Mouse (Mus musculus) erythroblast, adult 5-6 weeks (primary cell): Measurements from ENCODE around the gene Olfr1414. TPM values are rescaled to one million over a fixed set of nuclear protein-coding genes. Genes with fewer than 3 reads are reported as not detected.
A peak's percentile ranks its signal among the peaks of the same experiment; 100 is the strongest.
"Not testable (repeated sequence)": the region's sequence is repeated elsewhere in the genome, so short reads cannot be mapped to it uniquely, and the experiment has no call there.

Experiments used
- ATAC-seq: replicated peaks from 2 replicates; pipeline ENCODE4 v1.8.0; 2016; ENCODE audit warnings: moderate number of reproducible peaks, mild to moderate bottlenecking, moderate TSS enrichment, inconsistent platforms; ENCODE audit not compliant: poor library complexity, low FRiP score, severe bottlenecking
- total RNA-seq, 2 experiments: library from RNA; stranded (forward) in 1 of 2; stranded (reverse) in 1 of 2; fragments of 150-400 nt in 1 of 2; fragments of 200-764, 138-1000 nt in 1 of 2; gene quantifications; 2 replicates each; pipeline versions ENCODE4 v1.2.3 to v1.2.4; 2015 to 2017; ENCODE audit warnings: low replicate concordance in 2 of 2

The Olfr1414 gene
- total RNA-seq (2015; ENCODE audit: low replicate concordance) (not detected in 2 replicates), total RNA-seq (2017; ENCODE audit: low replicate concordance) (not detected in 2 replicates)

- no peak for ATAC-seq
Measured at GRCm38 (mm10) chr1:92518561-92518960, at the start of gene Olfr1414. Gene Olfr1414 (minus strand): TSS chr1:92518661.

- no peak for ATAC-seq
Measured at GRCm38 (mm10) chr1:92545929-92546328, 27.5 kb upstream of the Olfr1414 start.

GRCm38 (mm10) chr1:92539071-92539470 is 20.6 kb upstream of the Olfr1414 start:
- ATAC-seq, result no peak

- ATAC-seq, result no peak
Measured at GRCm38 (mm10) chr1:92536972-92537371, 18.5 kb upstream of the Olfr1414 start.

- ATAC-seq, result no peak
Measured at GRCm38 (mm10) chr1:92523764-92524163, 5.3 kb upstream of the Olfr1414 start.

- no peak for ATAC-seq
Measured at GRCm38 (mm10) chr1:92521376-92521775, 2.9 kb upstream of the Olfr1414 start.

GRCm38 (mm10) chr1:92519046-92519445 is 585 bp upstream of the Olfr1414 start:
- ATAC-seq, result no peak

- no peak for ATAC-seq
Measured at GRCm38 (mm10) chr1:92515390-92515789, 3.1 kb downstream of the Olfr1414 start.

GRCm38 (mm10) chr1:92511646-92512045 is 6.8 kb downstream of the Olfr1414 start:
- not testable (repeated sequence) for ATAC-seq

- ATAC-seq, result no peak
Measured at GRCm38 (mm10) chr1:92496001-92496400, 22.5 kb downstream of the Olfr1414 start, which contains the start of gene Olfr1415. Gene Olfr1415 (minus strand): TSS chr1:92496101.

GRCm38 (mm10) chr1:92485013-92485412 is 33.4 kb downstream of the Olfr1414 start, which contains the start of gene Olfr1416:
Gene Olfr1416 (minus strand): TSS chr1:92485113.
- ATAC-seq, result no peak

- ATAC-seq, result peak; percentile 70; the same call in 1 of the 2 replicates
Measured at GRCm38 (mm10) chr1:92474066-92474578, 44.3 kb downstream of the Olfr1414 start.

GRCm38 (mm10) chr1:92473165-92474041 is 45.1 kb downstream of the Olfr1414 start, which contains the start of gene Ndufa10:
Gene Ndufa10 (minus strand): TSS chr1:92473860.
- peak; percentile 92 for ATAC-seq

- no peak for ATAC-seq
Measured at GRCm38 (mm10) chr1:92468891-92469290, 49.6 kb downstream of the Olfr1414 start.

- no peak for ATAC-seq
Measured at GRCm38 (mm10) chr1:92458416-92458815, 60.0 kb downstream of the Olfr1414 start.

- no peak for ATAC-seq
Measured at GRCm38 (mm10) chr1:92457758-92458157, 60.7 kb downstream of the Olfr1414 start.

Other genes starting within 250 kb of the Olfr1414 start
- gene Ndufa10, start 44.8 kb downstream of the Olfr1414 start, total RNA-seq (2015; ENCODE audit: low replicate concordance), result 47.2 and 55.0 TPM in 2 replicates
- 14.1 and 42.1 TPM in 2 replicates for gene Ndufa10, start 44.8 kb downstream of the Olfr1414 start, total RNA-seq (2017; ENCODE audit: low replicate concordance)
- not detected in 2 replicates for gene Olfr1416, start 33.5 kb downstream of the Olfr1414 start, total RNA-seq (2015; ENCODE audit: low replicate concordance)
- gene Olfr1416, start 33.5 kb downstream of the Olfr1414 start, total RNA-seq (2017; ENCODE audit: low replicate concordance), result not detected in 2 replicates
- gene Olfr1415, start 22.6 kb downstream of the Olfr1414 start, total RNA-seq (2015; ENCODE audit: low replicate concordance), result not detected in 2 replicates
- not detected in 2 replicates for gene Olfr1415, start 22.6 kb downstream of the Olfr1414 start, total RNA-seq (2017; ENCODE audit: low replicate concordance)
- not detected in 2 replicates for gene Olfr1413, start 52.7 kb upstream of the Olfr1414 start, total RNA-seq (2015; ENCODE audit: low replicate concordance)
- not detected in 2 replicates for gene Olfr1413, start 52.7 kb upstream of the Olfr1414 start, total RNA-seq (2017; ENCODE audit: low replicate concordance)
- gene Olfr1412, start 67.1 kb upstream of the Olfr1414 start, total RNA-seq (2015; ENCODE audit: low replicate concordance), result not detected in 2 replicates
- not detected in 2 replicates for gene Olfr1412, start 67.1 kb upstream of the Olfr1414 start, total RNA-seq (2017; ENCODE audit: low replicate concordance)
- gene Olfr1411, start 75.8 kb upstream of the Olfr1414 start, total RNA-seq (2015; ENCODE audit: low replicate concordance), result not detected in 2 replicates
- not detected in 2 replicates for gene Olfr1411, start 75.8 kb upstream of the Olfr1414 start, total RNA-seq (2017; ENCODE audit: low replicate concordance)
- gene Olfr1410, start 87.1 kb upstream of the Olfr1414 start, total RNA-seq (2015; ENCODE audit: low replicate concordance), result not detected in 2 replicates
- not detected in 2 replicates for gene Olfr1410, start 87.1 kb upstream of the Olfr1414 start, total RNA-seq (2017; ENCODE audit: low replicate concordance)
- gene Olfr12, start 99.1 kb upstream of the Olfr1414 start, total RNA-seq (2015; ENCODE audit: low replicate concordance), result not detected in 2 replicates
- not detected in 2 replicates for gene Olfr12, start 99.1 kb upstream of the Olfr1414 start, total RNA-seq (2017; ENCODE audit: low replicate concordance)
- 37.2 and 48.6 TPM in 2 replicates for gene Cops9, start 123.3 kb upstream of the Olfr1414 start, total RNA-seq (2015; ENCODE audit: low replicate concordance)
- gene Cops9, start 123.3 kb upstream of the Olfr1414 start, total RNA-seq (2017; ENCODE audit: low replicate concordance), result 8.2 and 24.3 TPM in 2 replicates
- not detected in 2 replicates for gene Otos, start 130.2 kb upstream of the Olfr1414 start, total RNA-seq (2015; ENCODE audit: low replicate concordance)
- gene Otos, start 130.2 kb upstream of the Olfr1414 start, total RNA-seq (2017; ENCODE audit: low replicate concordance), result 0.70 and 1.1 TPM in 2 replicates